Mouse (Mus musculus) limb, embryonic 15.5 days (tissue): ENCODE measurements around the gene Apoa5. TPM values are rescaled to one million over a fixed set of nuclear protein-coding genes. Genes with fewer than 3 reads are reported as not detected.

Source experiments
- ATAC-seq: fragments of 200-750 bp; cut with Nextera tagmentation; 2 replicates; pipeline ENCODE4 v1.8.0; 2017; ENCODE audit warnings: low read depth, moderate TSS enrichment; ENCODE audit not compliant: insufficient number of reproducible peaks, low FRiP score, low TSS enrichment
- H3K27ac ChIP-seq: fragments of 300-500 bp; sonication (generic); 2 replicates; pipeline ENCODE4 v1.5.1; 2015; ENCODE audit warnings: moderate library complexity, mild to moderate bottlenecking, inconsistent platforms
- H3K27me3 ChIP-seq: fragments of 300-500 bp; sonication (generic); 2 replicates; pipeline ENCODE4 v1.6.1; 2015; ENCODE audit warnings: inconsistent platforms
- H3K36me3 ChIP-seq: fragments of 300-500 bp; sonication (generic); 2 replicates; pipeline ENCODE4 v1.6.1; 2015; ENCODE audit warnings: inconsistent platforms
- H3K4me1 ChIP-seq: fragments of 300-500 bp; sonication (generic); 2 replicates; pipeline ENCODE4 v1.6.1; 2015; ENCODE audit warnings: inconsistent platforms
- H3K4me2 ChIP-seq: fragments of 300-500 bp; sonication (generic); 2 replicates; pipeline ENCODE4 v1.6.1; 2015; ENCODE audit warnings: mild to moderate bottlenecking, inconsistent platforms
- H3K4me3 ChIP-seq: fragments of 300-500 bp; sonication (generic); 2 replicates; pipeline ENCODE4 v1.5.1; 2015; ENCODE audit warnings: mild to moderate bottlenecking, inconsistent platforms
- H3K9ac ChIP-seq: fragments of 300-500 bp; sonication (generic); 2 replicates; pipeline ENCODE4 v1.6.1; 2015; ENCODE audit warnings: inconsistent platforms
- H3K9me3 ChIP-seq: fragments of 300-500 bp; sonication (generic); 2 replicates; pipeline ENCODE4 v1.6.1; 2016; ENCODE audit warnings: inconsistent platforms
- WGBS: fragments of 180-500 bp; shearing (Covaris S2); methylation state at CpG from one replicate; pipeline ENCODE4 v1.1.7; 2015; 5-methylcytosine and 5-hydroxymethylcytosine counted together
- polyA plus RNA-seq: library from polyadenylated mRNA; unstranded; fragments of >200 nt; fragmentation: Nextera tagmentation; extraction: Ambion mirVana; gene quantifications from 2 replicates; pipeline ENCODE4 v1.2.1, GENCODE M21; 2015

Apoa5 gene
- polyA plus RNA-seq, 1 experiment from 2014 or later = not detected

GRCm38 (mm10) chr9:46240526-46241153, 27.8 kb upstream of the Apoa5 start, which contains the start of gene Apoa4:
Apoa4 (plus strand) TSS chr9:46240696.
- Histone ChIP-seq H3K36me3 (no peaks in the 10 kb centered on the region), H3K9ac (no peak within 1 kb of the TSS), H3K4me1 (no peaks in the 10 kb centered on the region), H3K4me2 (no peak within 1 kb of the TSS), H3K27me3 (no peaks in the 10 kb centered on the region), H3K4me3 (no peak within 1 kb of the TSS), H3K9me3 (no peaks in the 10 kb centered on the region), H3K27ac (no peak within 1 kb of the TSS)
- 66% methylated on average over 7 of the region's 7 CpGs for WGBS
- ATAC-seq = no peak

- WGBS = 82% methylated on average over 2 of the region's 2 CpGs
- no peaks in the 10 kb centered on the region for H3K27me3 ChIP-seq
- H3K27ac ChIP-seq = no peak overlapping the region
- ATAC-seq = no peak
- H3K9me3 ChIP-seq = no peaks in the 10 kb centered on the region
- H3K4me1 ChIP-seq = no peaks in the 10 kb centered on the region
- no peak overlapping the region for H3K4me2 ChIP-seq
- H3K9ac ChIP-seq = no peak overlapping the region
- no peaks in the 10 kb centered on the region for H3K36me3 ChIP-seq
- H3K4me3 ChIP-seq = no peak overlapping the region
These were observed 26.6 kb upstream of the Apoa5 start for GRCm38 (mm10) chr9:46241818-46242217.

- no peaks in the 10 kb centered on the region for H3K36me3 ChIP-seq
- H3K4me2 ChIP-seq = no peak overlapping the region
- no peaks in the 10 kb centered on the region for H3K27me3 ChIP-seq
- H3K9ac ChIP-seq = no peak overlapping the region
- H3K27ac ChIP-seq = no peak overlapping the region
- WGBS = 47% methylated on average over 4 of the region's 4 CpGs
- ATAC-seq = no peak
- H3K9me3 ChIP-seq = no peaks in the 10 kb centered on the region
- no peaks in the 10 kb centered on the region for H3K4me1 ChIP-seq
- no peak overlapping the region for H3K4me3 ChIP-seq
These were observed 25.3 kb upstream of the Apoa5 start for GRCm38 (mm10) chr9:46243122-46243521.

- H3K27ac ChIP-seq = no peak overlapping the region
- H3K9me3 ChIP-seq = no peaks in the 10 kb centered on the region
- no peak overlapping the region for H3K9ac ChIP-seq
- H3K4me3 ChIP-seq = no peak overlapping the region
- no peaks in the 10 kb centered on the region for H3K27me3 ChIP-seq
- ATAC-seq = no peak
- H3K36me3 ChIP-seq = no peaks in the 10 kb centered on the region
- H3K4me2 ChIP-seq = no peak overlapping the region
- H3K4me1 ChIP-seq = no peaks in the 10 kb centered on the region
- WGBS = 50% methylated on average over 8 of the region's 8 CpGs
These were observed 24.8 kb upstream of the Apoa5 start for GRCm38 (mm10) chr9:46243584-46243983.

- 23% methylated on average over 11 of the region's 11 CpGs for WGBS
- Histone ChIP-seq H3K9ac (no peak overlapping the region), H3K9me3 (no peaks in the 10 kb centered on the region), H3K4me1 (no peaks in the 10 kb centered on the region), H3K4me3 (no peak overlapping the region), H3K4me2 (peak overlapping the region; percentile 27), H3K36me3 (no peaks in the 10 kb centered on the region), H3K27ac (no peak overlapping the region), H3K27me3 (no peaks in the 10 kb centered on the region)
- no peak for ATAC-seq
These were observed 21.6 kb upstream of the Apoa5 start for GRCm38 (mm10) chr9:46246752-46247324.

GRCm38 (mm10) chr9:46256177-46256576, 12.3 kb upstream of the Apoa5 start:
- Histone ChIP-seq H3K9ac (no peak overlapping the region), H3K27me3 (no peaks in the 10 kb centered on the region), H3K4me3 (no peak overlapping the region), H3K4me1 (no peaks in the 10 kb centered on the region; the same call in 1 of the 2 replicates), H3K36me3 (no peaks in the 10 kb centered on the region), H3K9me3 (no peaks in the 10 kb centered on the region), H3K27ac (no peak overlapping the region), H3K4me2 (no peak overlapping the region)
- no peak for ATAC-seq
- 87% methylated on average over 7 of the region's 7 CpGs for WGBS

GRCm38 (mm10) chr9:46256658-46257385, 11.6 kb upstream of the Apoa5 start:
- Histone ChIP-seq H3K4me3 (no peak overlapping the region), H3K36me3 (no peaks in the 10 kb centered on the region), H3K9me3 (no peaks in the 10 kb centered on the region), H3K4me2 (no peak overlapping the region), H3K4me1 (no peaks in the 10 kb centered on the region; the same call in 1 of the 2 replicates), H3K9ac (no peak overlapping the region), H3K27ac (no peak overlapping the region), H3K27me3 (no peaks in the 10 kb centered on the region)
- WGBS = 86% methylated on average over 10 of the region's 10 CpGs
- no peak for ATAC-seq

- WGBS = 80% methylated on average over 3 of the region's 3 CpGs
- no peak overlapping the region for H3K9ac ChIP-seq
- no peak overlapping the region for H3K27ac ChIP-seq
- no peaks in the 10 kb centered on the region for H3K27me3 ChIP-seq
- no peak for ATAC-seq
- no peaks in the 10 kb centered on the region; the same call in 1 of the 2 replicates for H3K4me1 ChIP-seq
- H3K4me3 ChIP-seq = no peak overlapping the region
- no peaks in the 10 kb centered on the region for H3K9me3 ChIP-seq
- no peak overlapping the region for H3K4me2 ChIP-seq
- H3K36me3 ChIP-seq = no peaks in the 10 kb centered on the region
These were observed 10.9 kb upstream of the Apoa5 start for GRCm38 (mm10) chr9:46257546-46257945.

- Histone ChIP-seq H3K27me3 (no peaks in the 10 kb centered on the region), H3K4me1 (no peaks in the 10 kb centered on the region; the same call in 1 of the 2 replicates), H3K27ac (no peak overlapping the region), H3K4me2 (no peak overlapping the region), H3K4me3 (no peak overlapping the region), H3K9me3 (no peaks in the 10 kb centered on the region), H3K9ac (no peak overlapping the region), H3K36me3 (no peaks in the 10 kb centered on the region)
- ATAC-seq = no peak
- 87% methylated on average over 6 of the region's 6 CpGs for WGBS
These were observed 9.3 kb upstream of the Apoa5 start for GRCm38 (mm10) chr9:46259111-46259510.

GRCm38 (mm10) chr9:46261131-46261530, 7.3 kb upstream of the Apoa5 start:
- no peak overlapping the region for H3K4me3 ChIP-seq
- no peak overlapping the region for H3K9ac ChIP-seq
- H3K4me2 ChIP-seq = no peak overlapping the region
- no peaks in the 10 kb centered on the region for H3K36me3 ChIP-seq
- no peaks in the 10 kb centered on the region for H3K9me3 ChIP-seq
- no peaks in the 10 kb centered on the region for H3K27me3 ChIP-seq
- H3K4me1 ChIP-seq = no peaks in the 10 kb centered on the region; the same call in 1 of the 2 replicates
- no peak overlapping the region for H3K27ac ChIP-seq
- 85% methylated on average over 7 of the region's 7 CpGs for WGBS
- ATAC-seq = no peak

- H3K4me2 ChIP-seq = no peak overlapping the region
- H3K4me3 ChIP-seq = no peak overlapping the region
- 83% methylated on average over 5 of the region's 5 CpGs for WGBS
- no peak for ATAC-seq
- no peaks in the 10 kb centered on the region for H3K9me3 ChIP-seq
- H3K27ac ChIP-seq = no peak overlapping the region
- H3K9ac ChIP-seq = no peak overlapping the region
- H3K36me3 ChIP-seq = no peaks in the 10 kb centered on the region
- H3K4me1 ChIP-seq = peaks cover 18% of the 10 kb centered on the region
- peaks cover 20% of the 10 kb centered on the region for H3K27me3 ChIP-seq
These were observed 692 bp downstream of the Apoa5 start for GRCm38 (mm10) chr9:46269125-46269524.

GRCm38 (mm10) chr9:46270782-46271181, 2.3 kb downstream of the Apoa5 start:
- Histone ChIP-seq H3K36me3 (peaks cover 14% of the 10 kb centered on the region), H3K4me1 (peaks cover 21% of the 10 kb centered on the region), H3K9ac (no peak overlapping the region), H3K9me3 (no peaks in the 10 kb centered on the region), H3K4me2 (no peak overlapping the region), H3K4me3 (no peak overlapping the region), H3K27me3 (peaks cover 20% of the 10 kb centered on the region), H3K27ac (no peak overlapping the region)
- WGBS = 90% methylated on average over 4 of the region's 4 CpGs
- ATAC-seq = no peak
